Mouse (Mus musculus): ENCODE measurements around the gene Gm8247. TPM values are rescaled to one million over a fixed set of nuclear protein-coding genes. Genes with fewer than 3 reads are reported as not detected.
"Not testable (repeated sequence)": the region's sequence is repeated elsewhere in the genome, so short reads cannot be mapped to it uniquely, and the experiment has no call there.

Gene Gm8247
- not detected in 2 replicates for polyA plus RNA-seq (2016; fragmentation: Nextera tagmentation; extraction: Ambion mirVana)

GRCm38 (mm10) chr14:44582853-44583252 is at the start of gene Gm8247:
TSS of gene Gm8247 (plus strand) at chr14:44583153.
- H3K4me3 ChIP-seq; DNase-seq (ENCODE audit: low spot score); H3K36me3 ChIP-seq (replicated peaks); H3K4me1 ChIP-seq; H3K27ac ChIP-seq (replicated peaks); H3K9me3 ChIP-seq; H3K27me3 ChIP-seq (replicated peaks; ENCODE audit: low read depth, poor library complexity, severe bottlenecking): not testable (repeated sequence)
- 95% methylated on average over 4 of the region's 4 CpGs for WGBS

GRCm38 (mm10) chr14:44547961-44548360 is 35.0 kb upstream of the Gm8247 start:
- not testable (repeated sequence) for H3K27ac ChIP-seq (replicated peaks); DNase-seq (ENCODE audit: low spot score); H3K4me3 ChIP-seq; H3K4me1 ChIP-seq; H3K27me3 ChIP-seq (replicated peaks; ENCODE audit: low read depth, poor library complexity, severe bottlenecking); H3K9me3 ChIP-seq; H3K36me3 ChIP-seq (replicated peaks)
- WGBS, result 89% methylated on average over 5 of the region's 5 CpGs

GRCm38 (mm10) chr14:44591765-44592164 is 8.8 kb downstream of the Gm8247 start:
- H3K27me3 ChIP-seq (replicated peaks; ENCODE audit: low read depth, poor library complexity, severe bottlenecking); DNase-seq (ENCODE audit: low spot score); H3K4me3 ChIP-seq; H3K9me3 ChIP-seq; H3K27ac ChIP-seq (replicated peaks); H3K36me3 ChIP-seq (replicated peaks); H3K4me1 ChIP-seq: not testable (repeated sequence)
- 81% methylated on average over 2 of the region's 2 CpGs for WGBS

- not testable (repeated sequence) for H3K27ac ChIP-seq (replicated peaks); H3K4me1 ChIP-seq; H3K27me3 ChIP-seq (replicated peaks; ENCODE audit: low read depth, poor library complexity, severe bottlenecking); H3K9me3 ChIP-seq; H3K4me3 ChIP-seq; DNase-seq (ENCODE audit: low spot score); H3K36me3 ChIP-seq (replicated peaks)
- 84% methylated on average over 4 of the region's 4 CpGs for whole genome bisulfite sequencing
Observed at GRCm38 (mm10) chr14:44627737-44628136, 44.8 kb downstream of the Gm8247 start, which contains the start of gene Gm5624. TSS of gene Gm5624 (minus strand) at chr14:44627938.

Other genes starting within 250 kb of the Gm8247 start
- gene Gm5930, start 244.6 kb upstream of the Gm8247 start, polyA plus RNA-seq (2016; fragmentation: Nextera tagmentation; extraction: Ambion mirVana), result not detected in 2 replicates
- not detected in 2 replicates for gene Gm8229, start 217.8 kb upstream of the Gm8247 start, polyA plus RNA-seq (2016; fragmentation: Nextera tagmentation; extraction: Ambion mirVana)
- not detected in 2 replicates for gene Gm3371, start 172.5 kb upstream of the Gm8247 start, polyA plus RNA-seq (2016; fragmentation: Nextera tagmentation; extraction: Ambion mirVana)
- gene Gm8232, start 149.5 kb upstream of the Gm8247 start, polyA plus RNA-seq (2016; fragmentation: Nextera tagmentation; extraction: Ambion mirVana), result not detected in 2 replicates
- not detected in 2 replicates for gene BC061237, start 90.7 kb upstream of the Gm8247 start, polyA plus RNA-seq (2016; fragmentation: Nextera tagmentation; extraction: Ambion mirVana)
- gene Gm17093, start 64.9 kb upstream of the Gm8247 start, polyA plus RNA-seq (2016; fragmentation: Nextera tagmentation; extraction: Ambion mirVana), result not detected in 2 replicates
- gene Gm5624, start 44.8 kb downstream of the Gm8247 start, polyA plus RNA-seq (2016; fragmentation: Nextera tagmentation; extraction: Ambion mirVana), result not detected in 2 replicates
- gene Gm8257, start 123.3 kb downstream of the Gm8247 start, polyA plus RNA-seq (2016; fragmentation: Nextera tagmentation; extraction: Ambion mirVana), result not detected in 2 replicates
- gene Gm8267, start 167.2 kb downstream of the Gm8247 start, polyA plus RNA-seq (2016; fragmentation: Nextera tagmentation; extraction: Ambion mirVana), result not detected in 2 replicates

All from embryonic facial prominence, embryonic 10.5 days (tissue).